Mouse (Mus musculus) bone marrow, adult 2 months (tissue): Measurements from ENCODE around the gene Lonp2. TPM values are rescaled to one million over a fixed set of nuclear protein-coding genes. Genes with fewer than 3 reads are reported as not detected.

Source experiments
- H3K27ac ChIP-seq: fragments of 200-500 bp; 2 replicates; pipeline ENCODE4 v1.5.1; 2012; ENCODE audit warnings: low read depth, mild to moderate bottlenecking, control low read depth, inconsistent platforms, low read length; ENCODE audit not compliant: control insufficient read depth, poor library complexity, insufficient read depth
- H3K4me1 ChIP-seq: fragments of 200-500 bp; 2 replicates; pipeline ENCODE4 v1.6.1; 2011; ENCODE audit warnings: low read length; ENCODE audit not compliant: control insufficient read depth, insufficient read depth
- H3K4me3 ChIP-seq: fragments of 200-500 bp; replicated peaks from 2 replicates; pipeline ENCODE3; 2011; ENCODE audit warnings: mild to moderate bottlenecking, low read depth, low read length, control low read depth; ENCODE audit not compliant: control insufficient read depth
- CTCF ChIP-seq: fragments of 200-500 bp; IDR thresholded peaks from 2 replicates; pipeline ENCODE4 v1.5.1; 2011; ENCODE audit warnings: low read length, control low read depth; ENCODE audit not compliant: control insufficient read depth, insufficient read depth
- POLR2A ChIP-seq: fragments of 200-500 bp; IDR thresholded peaks from 2 replicates; pipeline ENCODE4 v1.6.1; 2011; ENCODE audit warnings: low read depth, mild to moderate bottlenecking, control low read depth, low read length, borderline replicate concordance; ENCODE audit not compliant: control insufficient read depth
- WGBS: fragments of 180-500 bp; shearing (Covaris S2); methylation state at CpG from one replicate; pipeline ENCODE4 v1.1.7; 2018; 5-methylcytosine and 5-hydroxymethylcytosine counted together
- polyA plus RNA-seq: library from polyadenylated mRNA; stranded (reverse); fragments of >200 nt; gene quantifications from 2 replicates; pipeline ENCODE4 v1.2.4, GENCODE M21; 2011; ENCODE audit warnings: low replicate concordance; ENCODE audit not compliant: missing spikeins, insufficient read depth, insufficient read length

Gene Lonp2
- polyA plus RNA-seq, 1 experiment: 19.8 TPM

DNA sequence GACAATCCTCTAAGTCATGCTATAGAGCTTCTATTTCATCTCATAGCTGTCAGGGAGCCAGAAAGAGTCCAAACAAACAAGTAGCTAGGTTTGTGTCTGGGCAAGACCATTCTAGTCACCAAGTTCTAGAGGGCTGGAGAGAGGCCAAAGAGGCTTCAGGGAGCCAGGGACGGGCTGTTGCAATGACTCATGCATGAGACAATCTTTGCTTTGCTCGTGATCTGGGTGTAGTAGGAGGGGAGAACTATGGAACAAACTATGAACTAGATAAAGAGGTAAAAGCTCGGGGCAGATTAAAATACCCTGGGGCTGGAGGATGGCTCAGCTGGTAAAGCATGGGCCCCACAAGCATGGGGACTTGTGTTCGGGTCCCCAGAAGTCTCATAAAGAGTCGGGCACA lies 144.7 kb downstream of the Lonp2 start:
- 62% methylated on average over 5 of the region's 5 CpGs for WGBS
- H3K4me1 ChIP-seq: peaks cover 2% of the 10 kb centered on the region; the same call in 1 of the 2 replicates

DNA sequence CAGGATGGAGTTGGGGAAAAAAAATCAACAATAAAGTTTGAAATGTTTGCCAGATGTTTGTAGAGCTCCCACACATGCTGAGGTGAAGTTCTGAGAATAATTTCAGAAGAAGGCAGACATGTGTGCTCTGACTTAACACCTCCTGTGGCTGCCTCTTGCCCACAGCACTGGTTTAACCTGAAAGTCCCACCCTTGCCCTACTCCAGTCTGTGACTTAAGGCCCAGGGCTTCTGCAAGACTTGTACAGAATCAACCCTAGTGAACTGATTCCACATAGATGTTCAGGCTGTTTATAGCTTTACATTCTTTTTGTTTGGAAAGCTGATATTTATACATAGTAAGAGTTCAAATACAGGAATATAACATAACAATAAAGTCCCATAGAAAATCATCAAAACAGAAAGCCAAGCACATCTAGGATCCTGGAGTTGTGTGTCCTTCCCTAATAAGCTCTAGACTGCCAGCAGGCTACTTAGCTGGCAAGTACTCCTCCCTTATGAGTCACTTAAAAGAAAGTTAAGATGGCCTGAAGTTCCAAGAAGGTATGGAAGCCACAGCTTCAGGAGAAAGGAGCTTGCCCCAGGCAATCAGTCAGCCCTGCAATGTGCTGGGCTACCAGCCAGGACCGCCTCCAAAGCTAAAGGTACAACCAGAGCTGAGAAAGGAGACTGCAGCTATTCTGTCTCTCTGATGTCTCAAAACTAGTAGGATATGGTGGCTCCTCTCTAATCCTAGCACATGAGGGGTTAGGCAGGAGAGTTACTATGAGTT lies 146.3 kb downstream of the Lonp2 start:
- Histone ChIP-seq H3K4me3 (no peak overlapping the region), H3K4me1 (peaks cover 2% of the 10 kb centered on the region; the same call in 1 of the 2 replicates), H3K27ac (no peak overlapping the region)
- 65% methylated on average over 1 of the region's 1 CpGs for WGBS
- TF ChIP-seq CTCF: no peak
- no peak for TF ChIP-seq POLR2A

More for the DNA sequence above, 144.7 kb downstream of the Lonp2 start:
- TF ChIP-seq POLR2A: no peak
- no peak for TF ChIP-seq CTCF
- H3K4me3 ChIP-seq: no peak overlapping the region
- no peak overlapping the region for H3K27ac ChIP-seq

Other genes with a start within 250 kb of the Lonp2 start
- not detected in 2 replicates for gene Abcc12, start 43.4 kb upstream of the Lonp2 start, polyA plus RNA-seq
- gene Gm10638, start 121.7 kb downstream of the Lonp2 start, polyA plus RNA-seq: not detected in 2 replicates
- gene Siah1a, start 121.9 kb downstream of the Lonp2 start, polyA plus RNA-seq: 5.4 and 7.8 TPM in 2 replicates